Mouse (Mus musculus) heart, embryonic 13.5 days (tissue): ENCODE data around the gene Bcan. TPM values are rescaled to one million over a fixed set of nuclear protein-coding genes. Genes with fewer than 3 reads are reported as not detected.

Experiments used
- ATAC-seq: fragments of 200-750 bp; cut with Nextera tagmentation; 2 replicates; pipeline ENCODE4 v1.8.0; 2017; ENCODE audit warnings: moderate TSS enrichment; ENCODE audit not compliant: insufficient number of reproducible peaks, low FRiP score, low TSS enrichment; ENCODE audit errors: extremely low read depth
- H3K27ac ChIP-seq: fragments of 300-500 bp; sonication (generic); replicated peaks from 2 replicates; pipeline ENCODE4 v1.5.1; 2015; ENCODE audit warnings: moderate library complexity, mild to moderate bottlenecking, inconsistent platforms
- H3K27me3 ChIP-seq: fragments of 300-500 bp; sonication (generic); replicated peaks from 2 replicates; pipeline ENCODE4 v1.6.1; 2015; ENCODE audit warnings: mild to moderate bottlenecking, inconsistent platforms
- H3K36me3 ChIP-seq: fragments of 300-500 bp; sonication (generic); 2 replicates; pipeline ENCODE4 v1.6.1; 2015; ENCODE audit warnings: mild to moderate bottlenecking, inconsistent platforms
- H3K4me1 ChIP-seq: fragments of 300-500 bp; sonication (generic); 2 replicates; pipeline ENCODE4 v1.6.1; 2015; ENCODE audit warnings: inconsistent platforms
- H3K4me2 ChIP-seq: fragments of 300-500 bp; sonication (generic); 2 replicates; pipeline ENCODE4 v1.6.1; 2015; ENCODE audit warnings: inconsistent platforms, mild to moderate bottlenecking, moderate library complexity
- H3K4me3 ChIP-seq: fragments of 300-500 bp; sonication (generic); 2 replicates; pipeline ENCODE4 v1.5.1; 2015; ENCODE audit warnings: moderate library complexity, mild to moderate bottlenecking, inconsistent platforms
- H3K9ac ChIP-seq: fragments of 300-500 bp; sonication (generic); 2 replicates; pipeline ENCODE4 v1.6.1; 2015; ENCODE audit warnings: inconsistent platforms, mild to moderate bottlenecking, moderate library complexity
- H3K9me3 ChIP-seq: fragments of 300-500 bp; sonication (generic); 2 replicates; pipeline ENCODE4 v1.6.1; 2016; ENCODE audit warnings: inconsistent platforms
- WGBS: fragments of 180-500 bp; shearing (Covaris S2); methylation state at CpG from one replicate; pipeline ENCODE4 v1.1.7; 2015; ENCODE audit warnings: mixed read lengths; 5-methylcytosine and 5-hydroxymethylcytosine counted together
- polyA plus RNA-seq: library from polyadenylated mRNA; unstranded; fragments of >200 nt; fragmentation: Nextera tagmentation; extraction: Ambion mirVana; gene quantifications from 2 replicates; pipeline ENCODE4 v1.2.1, GENCODE M21; 2015

The Bcan gene
- polyA plus RNA-seq, 1 experiment from 2014 or later = 0.07 TPM

GRCm38 (mm10) chr3:88022322-88023191, 22.5 kb upstream of the Bcan start:
- ATAC-seq = peak; percentile 91
- 2% methylated on average over 66 of the region's 66 CpGs for WGBS
- Histone ChIP-seq H3K4me3 (peak overlapping the region; percentile 62), H3K9me3 (no peaks in the 10 kb centered on the region), H3K36me3 (no peaks in the 10 kb centered on the region), H3K27ac (no peak overlapping the region), H3K4me2 (peak overlapping the region; percentile 96), H3K27me3 (peaks cover 89% of the 10 kb centered on the region), H3K4me1 (peaks cover 19% of the 10 kb centered on the region), H3K9ac (peak overlapping the region; percentile 67)

GRCm38 (mm10) chr3:88010634-88011265, 10.7 kb upstream of the Bcan start:
- H3K4me1 ChIP-seq = peaks cover 9% of the 10 kb centered on the region; the same call in 1 of the 2 replicates
- 8% methylated on average over 6 of the region's 6 CpGs for WGBS
- no peak for ATAC-seq

GRCm38 (mm10) chr3:88005822-88006786, 6.1 kb upstream of the Bcan start:
- no peaks in the 10 kb centered on the region for H3K9me3 ChIP-seq

More at GRCm38 (mm10) chr3:88010634-88011265, 10.7 kb upstream of the Bcan start:
- H3K27ac ChIP-seq = no peak overlapping the region
- no peak overlapping the region for H3K4me3 ChIP-seq
- no peak overlapping the region for H3K4me2 ChIP-seq
- H3K9me3 ChIP-seq = no peaks in the 10 kb centered on the region
- peaks cover 48% of the 10 kb centered on the region for H3K27me3 ChIP-seq
- H3K36me3 ChIP-seq = no peaks in the 10 kb centered on the region
- no peak overlapping the region; the same call in 1 of the 2 replicates for H3K9ac ChIP-seq

GRCm38 (mm10) chr3:88002291-88002976, 2.4 kb upstream of the Bcan start:
- Histone ChIP-seq H3K27ac (no peak overlapping the region), H3K4me3 (0 out of 2 replicates have a peak overlapping the region, but pooled peaks have one; percentile 4), H3K4me1 (peaks cover 28% of the 10 kb centered on the region), H3K4me2 (no peak overlapping the region), H3K36me3 (no peaks in the 10 kb centered on the region), H3K9me3 (no peaks in the 10 kb centered on the region), H3K27me3 (peaks cover 85% of the 10 kb centered on the region), H3K9ac (no peak overlapping the region)
- 3% methylated on average over 17 of the region's 17 CpGs for WGBS
- ATAC-seq = no peak

More at GRCm38 (mm10) chr3:88005822-88006786, 6.1 kb upstream of the Bcan start:
- 61% methylated on average over 18 of the region's 18 CpGs for WGBS
- no peak for ATAC-seq
- Histone ChIP-seq H3K4me1 (peaks cover 12% of the 10 kb centered on the region; the same call in 1 of the 2 replicates), H3K4me3 (no peak overlapping the region), H3K27me3 (peaks cover 75% of the 10 kb centered on the region), H3K36me3 (no peaks in the 10 kb centered on the region), H3K4me2 (no peak overlapping the region), H3K9ac (no peak overlapping the region), H3K27ac (no peak overlapping the region)

- Histone ChIP-seq H3K27me3 (peaks cover 96% of the 10 kb centered on the region), H3K36me3 (no peaks in the 10 kb centered on the region), H3K9ac (no peak overlapping the region), H3K4me2 (peak overlapping the region; percentile 69), H3K9me3 (no peaks in the 10 kb centered on the region), H3K27ac (no peak overlapping the region), H3K4me3 (peak overlapping the region; percentile 48; the same call in 1 of the 2 replicates), H3K4me1 (peaks cover 27% of the 10 kb centered on the region)
- WGBS = 8% methylated on average over 11 of the region's 11 CpGs
- ATAC-seq = no peak
Measured at GRCm38 (mm10) chr3:88000816-88001595, 976 bp upstream of the Bcan start.

- Histone ChIP-seq H3K36me3 (no peaks in the 10 kb centered on the region), H3K9ac (0 out of 2 replicates have a peak overlapping the region, but pooled peaks have one; percentile 28), H3K27ac (no peak overlapping the region), H3K4me1 (peaks cover 27% of the 10 kb centered on the region), H3K9me3 (no peaks in the 10 kb centered on the region), H3K4me2 (peak overlapping the region; percentile 69), H3K27me3 (peaks cover 100% of the 10 kb centered on the region), H3K4me3 (peak overlapping the region; percentile 48)
- 1% methylated on average over 38 of the region's 38 CpGs for WGBS
- ATAC-seq = no peak
Measured at GRCm38 (mm10) chr3:87999243-87999895, 661 bp downstream of the Bcan start.

- ATAC-seq = no peak
- Histone ChIP-seq H3K9me3 (no peaks in the 10 kb centered on the region), H3K9ac (no peak overlapping the region), H3K27ac (no peak overlapping the region), H3K4me1 (peaks cover 27% of the 10 kb centered on the region), H3K4me3 (no peak overlapping the region), H3K27me3 (peaks cover 100% of the 10 kb centered on the region), H3K36me3 (no peaks in the 10 kb centered on the region), H3K4me2 (no peak overlapping the region)
- 3% methylated on average over 7 of the region's 7 CpGs for WGBS
Measured at GRCm38 (mm10) chr3:87998747-87999146, 1.3 kb downstream of the Bcan start.

GRCm38 (mm10) chr3:87996971-87997614, 2.9 kb downstream of the Bcan start:
- no peaks in the 10 kb centered on the region for H3K36me3 ChIP-seq
- no peak overlapping the region for H3K27ac ChIP-seq
- H3K4me3 ChIP-seq = peak overlapping the region; percentile 49
- peak overlapping the region; percentile 68 for H3K4me2 ChIP-seq
- no peaks in the 10 kb centered on the region for H3K9me3 ChIP-seq
- peaks cover 24% of the 10 kb centered on the region for H3K4me1 ChIP-seq
- peaks cover 100% of the 10 kb centered on the region for H3K27me3 ChIP-seq
- peak overlapping the region; percentile 60 for H3K9ac ChIP-seq
- no peak for ATAC-seq
- WGBS = under 1% methylated on average over 49 of the region's 49 CpGs

- H3K4me3 ChIP-seq = peak overlapping the region; percentile 49; the same call in 1 of the 2 replicates
- 1% methylated on average over 15 of the region's 15 CpGs for WGBS
- peaks cover 100% of the 10 kb centered on the region for H3K27me3 ChIP-seq
- no peaks in the 10 kb centered on the region for H3K36me3 ChIP-seq
- H3K9ac ChIP-seq = no peak overlapping the region
- no peaks in the 10 kb centered on the region for H3K9me3 ChIP-seq
- H3K4me2 ChIP-seq = peak overlapping the region; percentile 68
- H3K27ac ChIP-seq = no peak overlapping the region
- ATAC-seq = no peak
- peaks cover 24% of the 10 kb centered on the region for H3K4me1 ChIP-seq
Measured at GRCm38 (mm10) chr3:87996401-87996800, 3.6 kb downstream of the Bcan start.
